Mouse (Mus musculus): ENCODE measurements around the gene BC025920.

- TF ChIP-seq CTCF (IDR thresholded peaks at IDR 0.05; ENCODE audit: borderline replicate concordance, insufficient read depth, low read depth, low read length): no peak
- no peak for TF ChIP-seq POLR2A (IDR thresholded peaks at IDR 0.05; ENCODE audit: borderline replicate concordance, insufficient read depth, low read length)
Observed at GRCm38 (mm10) chr10:81627836-81628220, 21.8 kb downstream of the BC025920 start.

All from cerebellum, adult 2 months (tissue).